Mouse (Mus musculus): Measurements from ENCODE around the gene Ubl4b.

Gene Ubl4b

DNA sequence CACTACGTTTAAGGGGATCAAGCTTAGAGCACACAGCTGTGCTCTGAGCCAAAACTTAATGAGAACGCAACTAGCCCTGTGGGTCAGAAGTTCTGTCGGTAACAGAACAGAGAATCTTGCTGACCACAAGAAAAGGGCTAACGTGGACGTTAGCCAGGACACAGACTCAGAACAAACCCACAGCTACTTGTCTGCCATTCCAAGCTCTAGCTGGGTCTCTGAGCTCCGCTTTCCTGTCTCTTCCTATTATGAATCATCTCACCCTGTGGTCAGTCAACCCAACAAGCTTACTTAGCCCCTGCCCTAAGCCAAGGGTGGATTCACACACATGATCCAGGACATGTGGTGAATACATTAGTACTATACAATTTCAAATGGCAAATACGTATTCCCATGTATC lies 12.9 kb upstream of the Ubl4b start:
- DNase-seq: no peak

DNA sequence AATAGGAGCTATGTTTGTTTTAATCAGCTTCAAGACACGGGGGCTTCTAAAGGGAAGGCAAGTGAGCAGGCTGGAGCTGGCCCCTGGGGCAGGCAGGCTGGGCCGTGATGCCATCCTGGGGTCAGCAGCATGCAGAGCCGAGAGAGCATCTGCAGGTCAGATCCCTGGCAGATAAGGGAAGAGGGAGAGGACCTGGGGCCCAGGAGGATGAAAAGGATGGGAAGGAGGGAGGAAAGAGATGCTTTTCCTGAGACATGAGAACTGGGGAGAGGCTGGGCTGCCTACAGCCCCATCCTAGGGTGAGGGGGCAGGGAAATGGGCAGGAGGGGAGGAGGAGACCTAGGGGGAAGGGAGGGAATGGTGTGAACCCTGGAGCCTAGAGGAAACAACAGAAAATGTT lies 10.5 kb upstream of the Ubl4b start:
- DNase-seq: no peak

DNA sequence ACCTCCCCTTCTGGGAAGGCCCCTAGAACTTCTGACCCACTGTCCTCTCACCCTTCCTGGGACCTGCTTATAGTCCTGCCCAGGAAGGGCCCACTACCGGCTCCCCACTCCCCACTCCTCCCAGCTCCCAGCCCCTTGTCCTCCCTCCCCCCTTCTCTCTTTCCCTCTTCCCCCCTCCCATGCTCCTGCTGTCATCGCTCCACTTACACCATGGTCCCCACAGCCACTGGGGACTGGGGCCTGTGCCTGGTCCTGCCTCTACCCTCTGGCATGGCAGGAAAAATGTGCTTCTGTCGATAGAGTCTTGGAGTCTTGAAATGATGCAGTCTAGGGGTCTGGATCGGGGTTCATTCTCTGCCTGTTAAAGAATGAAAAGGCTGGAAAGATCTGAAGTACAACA lies 9.0 kb upstream of the Ubl4b start:
- DNase-seq: no peak

DNA sequence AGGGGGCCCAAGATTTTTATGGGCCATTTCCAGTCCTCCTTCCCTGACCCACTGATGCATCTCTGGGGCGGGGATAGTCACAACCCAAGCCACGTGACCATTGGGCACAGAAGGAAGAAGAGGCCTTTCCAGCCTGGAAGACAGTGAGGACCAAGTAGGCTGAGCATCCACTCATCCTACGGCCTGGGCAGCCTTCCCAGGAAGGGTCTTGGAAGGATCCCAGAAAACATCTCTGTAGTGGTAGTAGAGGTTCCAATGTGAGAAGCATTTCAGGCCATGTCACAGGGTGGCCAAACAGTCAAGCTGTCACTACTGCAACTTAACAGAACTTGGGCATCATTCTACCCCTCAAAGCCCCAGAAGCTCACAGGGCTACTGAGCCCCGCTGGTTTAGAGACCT lies 7.7 kb upstream of the Ubl4b start:
- no peak for DNase-seq

DNA sequence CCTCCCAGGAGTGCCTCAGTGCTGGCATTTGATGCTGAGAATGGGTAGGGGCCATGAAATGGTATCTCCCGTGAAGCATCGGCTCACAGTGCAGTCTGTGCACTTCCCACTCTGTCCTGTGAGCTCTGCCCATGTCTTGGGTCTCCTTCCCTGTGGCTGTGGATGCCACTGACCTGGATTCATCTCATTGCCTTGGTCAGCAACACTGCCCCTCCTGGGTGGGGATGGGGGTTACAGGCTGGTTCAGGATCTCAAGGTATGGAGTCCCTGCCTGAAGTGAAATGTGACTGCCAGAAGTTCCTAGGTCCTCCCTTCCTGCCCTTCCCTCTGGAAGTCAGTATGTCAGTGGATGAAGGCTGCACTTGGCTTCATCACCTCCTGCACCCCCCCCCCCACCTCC lies 7.2 kb upstream of the Ubl4b start:
- DNase-seq: no peak

DNA sequence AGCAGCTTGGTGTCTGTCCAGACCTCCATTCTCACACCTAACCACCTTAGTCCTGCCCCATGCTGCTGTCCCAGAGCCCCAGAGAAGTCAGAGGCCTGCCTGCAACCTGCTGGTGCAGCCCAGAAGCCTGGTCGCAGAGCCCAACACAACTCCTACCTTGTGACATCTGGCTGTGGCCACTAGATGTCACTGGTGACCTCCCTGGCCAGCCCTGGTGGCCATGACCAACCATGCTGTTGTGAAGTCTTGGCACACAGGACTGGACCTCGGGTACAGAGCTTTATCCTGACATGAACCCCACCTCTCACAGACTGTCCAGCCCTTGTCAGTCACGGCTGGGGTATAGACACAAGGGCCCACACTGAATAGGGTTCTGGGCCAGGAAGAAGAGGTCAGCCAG lies 4.3 kb upstream of the Ubl4b start:
- peak; percentile 72 to 76 for DNase-seq

DNA sequence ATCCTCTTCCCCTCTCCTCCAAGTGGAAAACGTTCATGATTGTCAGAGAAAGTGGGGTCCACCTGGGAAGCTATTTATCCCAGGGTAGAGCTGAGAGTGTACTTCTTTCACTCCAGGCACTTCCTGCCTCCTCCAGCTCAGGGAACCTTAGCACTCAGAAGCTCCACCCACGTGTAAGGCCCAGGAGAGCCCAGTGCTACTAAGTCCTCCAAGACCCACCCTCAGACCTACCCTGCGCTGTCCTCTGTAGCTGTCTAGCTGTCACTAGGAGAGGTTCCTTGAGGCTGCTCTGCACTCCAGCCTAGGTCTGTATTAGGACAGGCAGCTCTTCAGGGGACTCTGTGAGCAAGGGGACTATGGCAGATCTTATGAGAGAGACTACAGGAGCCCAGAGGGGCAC lies 3.9 kb upstream of the Ubl4b start:
- no peak for DNase-seq

DNA sequence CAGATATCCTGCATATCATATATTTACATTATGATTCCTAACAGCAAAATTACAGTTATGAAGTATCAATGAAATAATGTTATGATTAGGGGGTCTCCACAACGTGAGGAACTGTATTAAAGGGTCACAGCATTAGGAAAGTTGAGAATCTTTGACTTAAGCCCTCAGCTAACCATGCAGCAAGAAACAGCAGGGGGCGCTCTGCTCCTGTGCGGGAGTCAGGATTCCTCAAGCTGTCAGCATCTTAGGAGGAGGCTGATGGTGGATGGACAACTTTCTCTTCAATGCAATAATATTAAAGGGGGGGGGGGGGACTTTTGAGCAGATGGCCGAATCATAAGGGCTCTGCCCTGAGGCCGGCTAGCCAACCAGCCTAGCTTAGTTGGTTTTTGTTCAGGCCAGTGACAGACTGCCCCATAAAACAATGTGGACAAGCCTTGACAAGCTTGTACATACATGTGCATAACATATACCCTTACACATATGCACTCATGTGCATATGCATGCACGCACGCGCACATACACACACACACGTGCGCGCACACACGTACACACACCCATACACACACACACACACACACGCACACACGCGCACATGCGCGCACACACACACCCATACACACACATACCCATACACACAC lies 4.3 kb downstream of the Ubl4b start:
- peak; percentile 68 to 83 for DNase-seq

DNA sequence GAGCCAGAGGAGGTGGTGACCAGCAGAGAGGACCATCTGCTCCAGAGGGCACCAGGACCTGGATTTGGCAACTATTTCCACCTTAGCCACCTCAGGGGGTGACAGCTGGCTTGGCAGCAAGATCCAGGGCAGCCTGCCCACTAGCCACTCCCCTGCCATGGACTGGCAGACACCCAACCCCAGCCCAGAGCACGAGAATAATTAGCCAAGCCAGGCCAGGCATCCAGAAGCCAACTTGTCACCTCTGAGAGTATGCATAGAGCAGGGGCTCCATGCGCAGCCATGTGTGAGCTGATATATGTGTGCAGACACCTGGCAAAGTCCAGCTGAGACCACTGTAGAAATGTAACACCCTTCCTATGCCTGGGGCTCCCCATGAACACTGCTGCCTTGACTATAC lies 7.9 kb downstream of the Ubl4b start:
- DNase-seq: peak; percentile 73 to 81

DNA sequence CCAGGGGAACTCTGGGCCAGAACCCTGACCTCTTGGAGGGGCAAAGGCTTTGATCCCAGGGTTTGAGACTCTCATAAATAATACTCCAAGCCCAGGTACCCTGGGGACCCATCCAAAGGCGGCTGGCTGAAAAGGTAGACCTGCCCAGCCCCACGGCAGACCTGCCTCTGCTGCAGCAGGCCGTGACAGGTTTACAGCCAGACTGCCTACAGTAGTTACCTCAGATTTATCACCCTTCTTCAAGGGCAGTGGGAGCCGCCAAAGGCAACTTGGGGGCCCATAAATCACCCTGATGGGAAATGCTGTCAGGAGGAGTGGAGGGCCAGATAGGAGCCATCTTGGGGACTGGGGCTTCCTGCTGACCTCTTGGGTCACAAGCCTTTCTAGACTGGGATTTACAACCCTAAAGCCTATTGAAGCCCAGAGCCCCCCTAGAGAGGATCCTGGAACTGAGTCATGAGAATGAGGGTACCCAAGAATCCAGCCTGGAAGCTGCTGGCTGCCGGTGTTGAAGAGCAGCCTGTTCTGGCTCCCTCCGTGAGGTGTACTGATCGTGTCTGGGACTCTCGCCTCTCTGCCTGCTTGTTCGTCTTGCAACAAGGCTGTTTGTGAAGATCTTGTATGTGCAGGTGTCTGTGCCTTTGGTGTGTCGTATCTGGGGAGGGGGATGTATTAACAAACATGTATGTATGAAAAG lies 9.0 kb downstream of the Ubl4b start:
- no peak for DNase-seq

DNA sequence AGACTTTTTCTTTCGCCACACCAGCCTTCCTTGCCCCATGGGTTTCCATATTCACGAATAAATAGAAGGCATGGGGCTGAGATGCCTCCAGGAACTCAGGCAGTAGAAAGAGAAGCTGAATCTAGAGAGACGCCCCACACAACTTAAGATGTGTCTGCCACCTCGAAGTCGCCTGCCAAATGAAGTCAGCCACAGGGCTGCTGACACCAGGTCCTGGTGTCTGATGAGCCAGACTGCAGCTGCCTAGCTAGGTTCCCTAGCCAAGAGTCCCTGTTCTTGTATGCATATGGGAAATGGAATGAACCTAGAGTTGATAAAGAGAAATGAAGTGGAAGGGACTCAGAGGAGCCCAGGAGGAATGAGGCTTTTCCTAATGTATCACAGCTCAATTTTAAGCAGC lies 9.6 kb downstream of the Ubl4b start:
- DNase-seq: no peak

DNA sequence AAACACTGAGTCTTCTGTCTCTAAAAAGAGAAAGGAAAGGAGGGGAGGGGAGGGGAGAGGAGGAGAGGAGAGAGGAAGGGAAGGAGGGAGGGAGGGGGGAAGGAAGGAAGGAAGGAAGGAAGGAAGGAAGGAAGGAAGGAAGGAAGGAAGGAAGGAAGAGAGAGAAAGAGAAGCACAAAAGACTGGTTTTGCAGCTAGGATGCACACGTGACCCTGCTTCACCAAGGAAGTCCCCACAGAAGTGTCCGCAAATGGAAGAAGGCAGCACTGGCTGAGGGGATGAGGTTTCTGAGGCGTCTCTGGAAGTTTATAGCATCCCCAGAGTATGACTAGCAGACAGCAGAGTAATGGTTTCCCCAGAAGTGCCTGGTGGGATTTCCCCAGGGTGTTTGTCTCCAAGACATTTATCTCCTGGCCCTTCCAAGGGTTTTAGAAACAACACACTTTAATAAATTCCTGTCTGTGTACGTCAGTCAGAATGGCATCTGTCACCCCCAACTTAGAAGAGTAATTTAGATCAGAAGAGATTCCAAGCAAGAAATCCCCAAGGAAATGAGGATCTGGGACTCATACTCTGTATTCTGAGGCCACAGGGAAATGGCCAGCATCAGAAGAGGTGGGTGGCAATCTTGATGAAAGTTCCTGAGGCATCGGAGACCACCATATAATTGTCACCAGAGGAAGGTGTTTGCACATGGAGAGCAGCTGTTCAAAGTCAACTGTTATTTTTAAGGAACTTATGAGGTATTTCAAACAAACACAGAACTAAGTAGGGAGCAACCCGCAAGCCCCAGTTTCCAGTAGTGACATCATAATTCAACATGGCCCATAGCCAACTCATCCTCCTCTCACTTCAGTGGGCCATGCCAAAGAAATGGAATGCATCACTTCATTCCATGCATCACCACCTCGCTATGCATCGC lies 11.5 kb downstream of the Ubl4b start:
- no peak for DNase-seq

DNA sequence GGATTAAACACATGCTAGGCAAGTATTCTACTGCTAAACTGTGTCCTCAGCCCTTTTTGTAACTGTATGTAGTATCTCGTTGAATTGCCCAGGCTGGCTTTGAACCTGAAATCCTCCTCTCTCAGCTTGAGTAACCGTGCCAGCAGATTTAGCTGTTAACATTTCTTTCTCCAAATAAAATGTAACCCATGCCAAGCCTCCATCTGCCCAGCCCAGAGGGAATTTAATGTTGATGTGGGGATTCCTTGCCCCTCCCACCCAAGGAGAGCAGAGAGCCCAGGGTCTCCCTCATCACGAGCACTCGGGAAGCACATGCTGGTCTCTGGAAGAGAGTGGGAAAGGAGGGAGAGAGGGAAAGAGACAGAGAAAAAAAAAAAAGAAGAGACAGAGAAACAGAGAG lies 12.3 kb downstream of the Ubl4b start:
- DNase-seq: no peak

DNA sequence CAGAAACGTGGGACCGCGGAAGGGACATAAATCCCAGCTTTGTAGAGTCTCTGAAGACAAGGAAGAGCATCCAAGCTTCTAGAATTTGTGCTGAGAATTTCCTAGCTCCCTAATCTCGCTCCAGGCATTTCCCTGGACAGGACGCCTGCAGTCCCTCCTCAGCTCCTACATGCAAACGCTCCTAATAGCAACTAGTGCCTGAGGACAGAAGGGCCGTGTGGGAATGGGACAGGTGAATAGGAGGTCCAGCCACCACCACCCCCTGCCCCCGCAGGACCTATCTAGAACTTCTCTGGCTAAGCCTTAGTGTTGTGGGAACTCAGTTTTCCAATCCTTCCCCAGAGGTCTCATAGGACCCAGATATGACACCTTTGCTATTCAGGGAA lies 17.4 kb downstream of the Ubl4b start:
- no peak for DNase-seq

DNA sequence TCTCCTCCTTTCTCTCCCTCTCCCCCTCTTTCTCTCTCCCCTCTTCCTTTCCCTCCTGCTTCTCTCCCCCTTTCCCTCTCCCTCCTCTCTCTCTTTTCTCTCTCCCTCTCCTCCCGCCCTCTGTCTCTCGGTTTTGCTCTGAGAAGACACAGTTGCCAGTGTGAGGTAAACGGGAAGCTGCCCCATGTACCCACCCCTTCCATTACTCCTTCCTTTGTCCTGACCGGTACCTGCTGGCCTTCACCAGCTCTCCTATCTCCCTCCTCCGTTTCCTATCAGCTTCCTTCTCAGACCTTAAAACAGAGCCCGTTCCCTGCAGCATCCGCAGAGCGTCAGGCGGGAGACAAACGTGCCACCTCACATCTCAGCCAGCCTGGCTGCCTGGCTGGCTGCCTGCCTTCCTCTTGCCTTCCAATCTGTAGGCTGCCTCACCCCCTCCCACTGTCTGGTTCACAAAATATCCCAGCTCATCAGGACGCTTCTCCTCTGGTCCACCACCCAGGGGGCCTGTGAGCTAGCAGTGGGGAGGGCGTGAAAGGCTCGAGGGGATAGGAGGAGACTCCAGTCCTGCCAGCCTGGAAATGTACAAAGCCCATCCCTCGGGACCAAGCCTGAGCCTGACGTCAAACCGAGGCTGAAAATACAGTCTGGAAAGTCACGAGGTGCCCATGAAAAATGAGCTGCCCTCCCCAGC lies 17.9 kb downstream of the Ubl4b start:
- peak in 1 of 2 experiments; percentile 47 for DNase-seq

DNA sequence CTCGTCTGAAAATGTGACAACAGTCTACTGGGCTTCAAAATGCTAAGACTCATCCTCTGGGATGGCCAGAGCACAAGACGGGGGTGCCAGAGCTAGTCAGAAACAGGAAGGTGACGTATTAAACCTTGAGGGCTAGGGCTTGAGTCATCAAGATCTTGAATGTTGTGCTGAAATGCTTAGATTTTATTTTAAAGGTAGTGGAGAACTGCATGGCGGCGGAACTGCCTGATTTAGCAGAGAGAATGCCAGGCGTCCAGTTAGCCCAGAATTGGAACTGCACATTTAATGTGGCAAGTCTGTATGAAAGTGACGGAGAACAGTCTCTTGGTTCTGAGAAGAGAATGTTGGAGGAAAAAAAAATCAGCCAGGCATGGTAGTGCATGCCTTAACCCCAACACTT lies 19.9 kb downstream of the Ubl4b start:
- DNase-seq: no peak

DNA sequence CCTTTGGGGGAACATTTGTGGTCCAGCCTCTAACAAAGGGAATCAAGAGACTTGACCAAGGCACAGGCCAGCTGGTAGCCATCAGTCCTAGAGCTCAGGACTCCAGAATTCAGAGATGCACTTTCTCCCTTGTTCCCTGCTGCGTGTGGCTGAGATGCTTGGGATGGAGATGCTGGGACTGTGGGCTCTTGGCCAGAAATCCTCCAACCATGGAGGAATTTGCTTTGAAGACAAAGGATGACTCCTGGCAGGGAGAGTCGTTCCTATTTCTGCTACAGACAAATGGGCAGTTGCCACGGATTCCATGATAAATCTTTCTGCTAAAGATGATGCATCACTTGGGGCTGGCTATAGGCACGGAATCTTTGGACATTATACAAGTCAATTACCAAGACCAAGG lies 21.3 kb downstream of the Ubl4b start:
- no peak for DNase-seq

DNA sequence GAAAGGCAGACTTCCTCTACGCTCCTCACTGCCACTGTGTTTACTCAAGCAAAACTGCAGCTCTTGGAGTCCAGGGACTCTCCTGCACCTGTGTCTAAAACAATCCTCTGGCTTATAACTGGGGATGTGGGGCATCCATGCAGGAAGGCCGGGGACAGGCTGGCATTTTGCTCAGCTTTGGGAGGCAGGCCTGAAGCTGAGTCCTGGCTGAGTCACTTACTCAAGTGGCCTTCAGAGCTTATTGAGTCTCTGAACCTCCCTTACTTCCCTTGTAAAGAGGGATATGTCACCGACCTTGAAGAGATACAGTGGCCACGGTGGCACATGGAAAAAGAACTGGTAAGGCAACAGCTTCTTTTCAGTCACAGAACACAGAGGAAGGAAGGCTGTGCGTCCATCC lies 24.3 kb downstream of the Ubl4b start:
- no peak for DNase-seq

DNA sequence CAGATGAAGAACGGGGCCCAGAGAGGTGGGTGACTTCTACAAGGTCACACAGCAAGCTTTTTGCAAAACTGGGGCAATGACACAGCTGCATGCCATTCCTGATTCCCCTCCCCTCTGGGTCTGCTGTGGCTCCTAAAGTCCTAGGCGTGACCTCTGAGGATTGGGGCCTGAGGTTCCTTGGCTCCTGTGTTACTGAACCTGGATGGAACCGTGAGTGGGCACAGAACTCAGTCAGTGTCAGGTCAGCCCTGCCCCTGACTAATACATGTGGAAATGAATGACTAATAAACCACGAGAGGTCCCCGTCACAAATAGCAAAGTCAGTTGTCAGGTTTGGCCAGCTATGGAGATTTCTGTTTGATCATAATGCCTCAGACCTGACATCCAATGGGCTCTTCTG lies 25.7 kb downstream of the Ubl4b start:
- no peak for DNase-seq

DNA sequence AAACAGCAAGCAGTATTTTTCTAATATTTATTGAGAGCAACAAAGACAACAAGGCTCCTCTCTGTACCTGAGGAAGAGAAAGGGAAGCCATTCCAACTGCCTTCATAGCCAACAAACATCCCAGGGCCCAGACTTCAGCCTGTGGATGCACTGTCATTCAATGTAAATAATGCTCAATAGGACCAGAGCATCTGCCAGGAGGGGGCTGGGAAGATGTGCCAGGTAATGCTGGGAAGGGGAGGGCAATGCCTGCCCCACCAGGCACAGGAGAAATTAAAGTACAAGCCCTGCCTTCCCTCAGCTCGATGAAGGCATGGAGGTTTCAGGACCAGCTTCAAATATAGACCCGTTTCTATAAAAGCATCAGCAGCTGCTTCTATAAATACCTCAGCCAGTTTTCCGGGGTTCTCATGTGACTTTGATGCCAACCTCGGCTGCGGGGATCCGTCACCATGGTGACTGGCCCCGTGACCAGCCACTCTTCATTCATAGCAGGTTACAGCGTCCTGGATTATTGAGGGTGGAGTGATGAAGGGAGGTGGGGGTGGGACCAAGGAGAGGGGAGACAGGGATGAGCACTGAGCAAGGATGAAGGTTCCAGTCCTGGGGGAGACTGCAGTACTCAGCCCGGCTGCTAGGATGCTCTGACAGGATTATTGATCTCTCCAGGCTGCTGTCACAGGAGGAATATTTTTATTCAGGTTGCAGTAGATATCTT lies 26.3 kb downstream of the Ubl4b start:
- DNase-seq: no peak

DNA sequence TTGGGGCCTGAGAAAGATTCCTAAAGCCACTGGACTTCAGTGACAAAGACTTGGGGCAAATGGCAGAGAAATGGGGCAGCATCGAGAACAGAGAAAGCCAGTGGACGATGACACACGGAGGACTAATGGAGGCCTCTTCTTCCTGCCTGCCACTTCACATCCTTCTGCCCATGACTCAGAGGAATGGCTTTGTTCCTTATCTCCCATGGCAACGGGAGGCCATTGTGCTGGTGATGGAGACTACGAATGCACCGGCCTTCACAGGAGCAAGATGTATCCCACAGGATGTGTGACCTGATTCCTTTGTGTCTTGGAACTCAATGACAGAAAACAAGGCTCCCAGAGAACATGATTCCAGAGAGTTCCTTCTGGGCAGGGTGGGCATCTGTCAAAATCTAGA lies 30.3 kb downstream of the Ubl4b start:
- DNase-seq: no peak

DNA sequence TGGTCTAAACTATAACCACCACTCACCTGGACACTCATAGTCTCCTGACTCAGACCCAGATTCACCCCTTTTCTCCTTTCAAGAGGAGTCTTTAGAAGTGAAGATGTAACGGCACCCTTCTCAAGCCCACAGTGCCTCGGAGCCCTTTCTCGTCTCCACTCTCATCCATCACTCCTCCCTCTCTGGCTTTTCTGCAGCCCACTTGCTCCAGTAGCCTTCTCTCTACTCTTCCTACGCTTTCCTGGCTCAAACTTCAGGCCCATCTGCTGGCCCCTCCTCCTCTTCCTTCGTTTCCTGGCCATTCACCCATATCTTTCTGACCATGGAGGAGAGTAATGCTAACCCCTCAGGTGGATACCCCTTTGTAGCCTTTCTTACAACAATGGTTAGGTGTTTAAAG lies 33.9 kb downstream of the Ubl4b start:
- no peak for DNase-seq

All from kidney, postnatal 25 days (tissue).